Mouse (Mus musculus): ENCODE measurements around the gene Pced1a.
"Not testable (repeated sequence)": the region's sequence is repeated elsewhere in the genome, so short reads cannot be mapped to it uniquely, and the experiment has no call there.

Gene Pced1a

GRCm38 (mm10) chr2:130386212-130386611 is 38.3 kb downstream of the Pced1a start:
- DNase-seq = peak; percentile 45

GRCm38 (mm10) chr2:130383895-130384294 is 40.6 kb downstream of the Pced1a start:
- no peak for DNase-seq

- DNase-seq = no peak
Observed at GRCm38 (mm10) chr2:130383205-130383604, 41.3 kb downstream of the Pced1a start.

GRCm38 (mm10) chr2:130374951-130375350 is 49.5 kb downstream of the Pced1a start:
- DNase-seq = peak; percentile 30

GRCm38 (mm10) chr2:130373026-130373425 is 51.5 kb downstream of the Pced1a start:
- not testable (repeated sequence) for DNase-seq

GRCm38 (mm10) chr2:130367386-130367785 is 57.1 kb downstream of the Pced1a start:
- peak; percentile 30 for DNase-seq

All from lung, postnatal 36 days (tissue).